Mouse (Mus musculus) CD4-positive, CD25-positive, alpha-beta regulatory T cell, adult 9 weeks (primary cell): ENCODE data around the gene Slc35b1. TPM values are rescaled to one million over a fixed set of nuclear protein-coding genes. Genes with fewer than 3 reads are reported as not detected.

Experiments used
- polyA plus RNA-seq: library from polyadenylated mRNA; unstranded; fragments of 100-300 nt; shearing (Covaris generic); gene quantifications from one replicate; pipeline ENCODE4 v1.2.1, GENCODE M21; 2017

Gene Slc35b1
- polyA plus RNA-seq = 70.8 TPM

GRCm38 (mm10) chr11:95384319-95384972, at the start of gene Slc35b1:
Slc35b1 (plus strand) TSS chr11:95384692.

DNA sequence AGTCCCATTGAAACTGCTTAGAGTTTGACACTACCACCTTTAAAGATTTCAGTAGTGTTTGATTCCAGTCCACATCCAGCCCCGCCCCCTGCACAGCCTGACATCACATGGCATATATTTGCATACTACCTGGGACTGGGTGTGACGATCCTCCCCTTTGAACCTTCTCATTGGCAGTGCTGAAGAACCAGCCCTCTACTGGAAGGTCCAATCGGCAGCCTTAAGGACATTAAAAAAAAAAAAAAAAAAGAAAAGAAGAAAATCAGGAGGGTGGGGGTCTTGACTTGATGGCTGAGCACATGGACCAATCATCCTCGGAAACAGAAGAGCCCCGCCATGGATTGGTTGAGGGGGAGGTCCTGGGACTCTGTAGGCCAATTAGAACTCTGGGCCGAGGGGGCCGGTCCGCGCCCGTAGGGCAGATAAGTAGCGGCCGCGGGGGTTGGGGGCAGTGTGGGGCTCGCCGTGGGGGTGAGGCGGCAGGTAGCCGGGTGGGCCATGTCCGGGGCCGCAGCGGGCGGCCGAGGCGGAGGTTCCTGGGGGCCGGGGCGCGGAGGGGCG, 47.8 kb upstream of the Slc35b1 start, which contains the start of gene Fam117a:
Gene Fam117a (plus strand): TSS at position 451 of the 561 bp plus-strand sequence.

DNA sequence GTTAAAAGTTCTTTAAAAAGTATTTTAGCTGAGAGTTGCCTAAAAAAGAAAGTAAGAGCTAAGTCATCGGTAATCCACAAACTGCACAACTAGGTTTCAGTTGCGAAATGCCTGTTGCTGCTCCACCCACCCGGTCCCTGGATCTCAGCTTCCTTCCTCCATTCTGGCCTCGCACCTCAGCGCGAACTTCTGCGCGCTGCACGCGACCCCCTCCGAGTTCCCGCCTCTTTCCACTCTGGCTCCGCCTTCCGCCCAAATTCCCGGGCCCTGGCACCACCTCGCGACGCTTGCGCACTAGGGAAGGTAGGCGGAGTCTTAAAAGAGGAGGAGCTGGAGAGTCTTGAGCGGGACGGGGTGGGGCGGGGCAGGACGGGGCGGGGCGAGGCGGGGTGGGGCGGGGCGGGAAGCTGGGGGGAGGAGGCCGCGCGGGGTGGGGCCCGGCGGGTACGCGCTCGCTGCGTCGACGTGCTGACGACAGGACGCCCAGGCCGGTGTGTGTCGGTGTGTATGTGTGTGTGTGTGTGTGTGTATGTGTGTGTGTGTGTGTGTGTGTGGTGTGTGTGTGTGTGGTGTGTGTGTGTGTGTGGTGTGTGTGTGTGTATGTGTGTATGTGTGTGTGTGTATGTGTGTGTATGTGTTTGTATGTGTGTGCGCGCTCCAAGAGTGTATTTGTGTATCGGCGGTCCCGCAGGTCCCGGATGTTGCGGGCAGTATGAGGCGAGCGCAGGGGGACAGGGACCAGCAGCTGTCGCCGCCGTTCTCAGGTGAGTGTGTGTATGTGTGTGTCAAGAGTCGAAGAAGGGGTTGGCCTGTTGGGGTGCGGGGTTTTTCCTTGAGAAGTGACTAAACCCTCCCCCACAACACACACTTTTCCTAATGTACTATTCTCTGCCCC, 29.4 kb downstream of the Slc35b1 start, which contains the start of gene Spop:
Gene Spop (plus strand): TSS at position 440 of the 895 bp plus-strand sequence.

Other genes with a start within 250 kb of the Slc35b1 start
- not detected for gene Dlx4, start 238.4 kb upstream of the Slc35b1 start, polyA plus RNA-seq
- not detected for gene Tac4, start 123.2 kb upstream of the Slc35b1 start, polyA plus RNA-seq
- gene Kat7, start 74.4 kb upstream of the Slc35b1 start, polyA plus RNA-seq = 126 TPM
- 21.2 TPM for gene Fam117a, start 47.7 kb upstream of the Slc35b1 start, polyA plus RNA-seq
- gene Spop, start 29.4 kb downstream of the Slc35b1 start, polyA plus RNA-seq = 234 TPM
- gene Nxph3, start 129.9 kb downstream of the Slc35b1 start, polyA plus RNA-seq = not detected
- not detected for gene Ngfr, start 203.0 kb downstream of the Slc35b1 start, polyA plus RNA-seq